Mouse (Mus musculus) intestine, embryonic 16.5 days (tissue): ENCODE measurements around the gene Metap1. TPM values are rescaled to one million over a fixed set of nuclear protein-coding genes. Genes with fewer than 3 reads are reported as not detected.

Experiments
- ATAC-seq: fragments of 200-750 bp; cut with Nextera tagmentation; 2 replicates; pipeline ENCODE4 v1.8.0; 2017; ENCODE audit warnings: moderate TSS enrichment, moderate library complexity
- H3K27ac ChIP-seq: fragments of 300-500 bp; sonication (generic); 2 replicates; pipeline ENCODE4 v1.5.1; 2014; ENCODE audit warnings: mild to moderate bottlenecking, low read length
- H3K27me3 ChIP-seq: fragments of 300-500 bp; sonication (generic); replicated peaks from 2 replicates; pipeline ENCODE4 v1.6.1; 2014; ENCODE audit warnings: low read length, control low read depth, mixed read lengths; ENCODE audit not compliant: control insufficient read depth, insufficient read depth
- H3K36me3 ChIP-seq: fragments of 300-500 bp; sonication (generic); 2 replicates; pipeline ENCODE4 v1.6.1; 2014; ENCODE audit warnings: low read length, control low read depth; ENCODE audit not compliant: control insufficient read depth, insufficient read depth
- H3K4me1 ChIP-seq: fragments of 300-500 bp; sonication (generic); 2 replicates; pipeline ENCODE4 v1.6.1; 2014; ENCODE audit warnings: low read length, control low read depth, mixed read lengths; ENCODE audit not compliant: control insufficient read depth, insufficient read depth
- H3K4me2 ChIP-seq: fragments of 300-500 bp; sonication (generic); 2 replicates; pipeline ENCODE4 v1.6.1; 2014; ENCODE audit warnings: low read depth, low read length, control low read depth
- H3K4me3 ChIP-seq: fragments of 300-500 bp; sonication (generic); 2 replicates; pipeline ENCODE4 v1.5.1; 2014; ENCODE audit warnings: mild to moderate bottlenecking, low read length
- H3K9ac ChIP-seq: fragments of 300-500 bp; sonication (generic); 2 replicates; pipeline ENCODE4 v1.6.1; 2014; ENCODE audit warnings: low read depth, low read length
- H3K9me3 ChIP-seq: fragments of 300-500 bp; sonication (generic); 2 replicates; pipeline ENCODE4 v1.6.1; 2016; ENCODE audit warnings: low read length, control low read depth; ENCODE audit not compliant: control insufficient read depth
- WGBS: fragments of 180-500 bp; shearing (Covaris S2); extraction: QIAGEN DNeasy Blood & Tissue Kit; methylation state at CpG from one replicate; pipeline ENCODE4 v1.1.7; 2014; 5-methylcytosine and 5-hydroxymethylcytosine counted together
- polyA plus RNA-seq: library from polyadenylated mRNA; unstranded; fragments of >200 nt; fragmentation: Nextera tagmentation; extraction: Ambion mirVana; gene quantifications from 2 replicates; pipeline ENCODE4 v1.2.1, GENCODE M21; 2015

Metap1 gene
- polyA plus RNA-seq, 1 experiment from 2014 or later, result 49.7 TPM

- WGBS, result 2% methylated on average over 9 of the region's 9 CpGs
- H3K4me2 ChIP-seq, result peak overlapping the region; percentile 93
These were observed 47.1 kb downstream of the Metap1 start for GRCm38 (mm10) chr3:138442203-138442602.

DNA sequence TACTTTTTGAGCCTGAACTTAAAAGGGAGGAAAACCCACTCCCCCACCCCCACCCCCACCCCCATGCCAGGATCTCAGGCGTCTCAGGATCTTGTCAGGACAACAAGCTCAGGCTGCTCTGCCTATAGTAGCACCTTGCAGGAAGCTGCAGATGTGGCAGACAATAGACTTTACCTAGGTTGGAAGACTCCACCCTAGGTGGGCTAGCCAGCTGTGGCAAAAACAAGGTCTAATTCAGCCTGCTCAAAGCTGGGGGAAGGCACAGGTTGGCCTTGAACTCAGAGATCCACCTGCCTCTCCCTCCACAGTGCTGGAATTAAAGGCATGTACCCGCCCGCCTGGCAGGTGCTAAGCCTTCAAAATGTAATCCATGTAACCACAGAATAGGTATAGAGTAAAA, 50.6 kb downstream of the Metap1 start:
- H3K27ac ChIP-seq, result no peak overlapping the region
- no peaks in the 10 kb centered on the region for H3K9me3 ChIP-seq
- 79% methylated on average over 3 of the region's 3 CpGs for WGBS
- no peaks in the 10 kb centered on the region for H3K36me3 ChIP-seq
- H3K4me2 ChIP-seq, result no peak overlapping the region
- no peak overlapping the region for H3K4me3 ChIP-seq
- no peaks in the 10 kb centered on the region; the same call in 1 of the 2 replicates for H3K4me1 ChIP-seq
- no peak for ATAC-seq
- no peaks in the 10 kb centered on the region for H3K27me3 ChIP-seq
- H3K9ac ChIP-seq, result no peak overlapping the region

More at GRCm38 (mm10) chr3:138442203-138442602, 47.1 kb downstream of the Metap1 start:
- Histone ChIP-seq H3K27ac (peak overlapping the region; percentile 84), H3K36me3 (no peaks in the 10 kb centered on the region), H3K4me3 (peak overlapping the region; percentile 89), H3K9ac (peak overlapping the region; percentile 77), H3K9me3 (no peaks in the 10 kb centered on the region), H3K4me1 (peaks cover 4% of the 10 kb centered on the region; the same call in 1 of the 2 replicates), H3K27me3 (no peaks in the 10 kb centered on the region)
- ATAC-seq, result peak; percentile 0; the same call in 1 of the 2 replicates

- no peaks in the 10 kb centered on the region for H3K36me3 ChIP-seq
- H3K4me1 ChIP-seq, result no peaks in the 10 kb centered on the region; the same call in 1 of the 2 replicates
- H3K9ac ChIP-seq, result no peak overlapping the region
- ATAC-seq, result no peak
- H3K9me3 ChIP-seq, result no peaks in the 10 kb centered on the region
- no peaks in the 10 kb centered on the region for H3K27me3 ChIP-seq
- 67% methylated on average over 2 of the region's 2 CpGs for WGBS
- no peak overlapping the region for H3K4me3 ChIP-seq
- no peak overlapping the region for H3K4me2 ChIP-seq
- no peak overlapping the region for H3K27ac ChIP-seq
These were observed 57.5 kb downstream of the Metap1 start for GRCm38 (mm10) chr3:138431835-138432234.

DNA sequence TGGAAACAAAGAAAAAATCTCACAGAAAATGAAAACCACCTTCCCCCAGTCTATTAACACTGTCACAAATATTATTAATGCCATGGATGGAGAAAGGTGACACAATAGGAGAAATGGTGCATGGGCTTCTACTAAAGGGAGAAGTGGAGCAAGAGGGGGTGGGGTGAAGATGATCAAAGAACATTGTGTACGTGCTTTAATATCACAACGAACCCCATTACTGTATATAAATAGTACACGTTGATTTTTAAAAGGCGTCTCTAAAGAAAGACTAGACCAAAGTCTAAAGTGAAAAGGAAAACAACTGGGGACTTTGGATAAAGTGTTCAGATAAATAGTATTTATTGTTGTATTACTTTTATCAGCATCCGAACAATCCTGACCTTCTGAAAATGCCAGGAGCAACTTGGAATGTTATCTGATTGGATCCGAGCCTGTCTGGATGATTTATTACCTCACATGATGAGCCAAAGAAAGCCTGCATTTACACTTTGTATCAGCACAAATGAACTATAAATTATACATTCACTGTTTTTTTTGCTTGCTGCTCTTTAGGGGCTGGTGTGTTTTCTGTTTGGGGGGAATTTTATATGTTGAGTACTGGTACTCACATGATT, 58.8 kb downstream of the Metap1 start:
- H3K4me3 ChIP-seq, result no peak overlapping the region
- no peaks in the 10 kb centered on the region for H3K9me3 ChIP-seq
- no peaks in the 10 kb centered on the region for H3K36me3 ChIP-seq
- no peak overlapping the region for H3K9ac ChIP-seq
- ATAC-seq, result peak; percentile 79
- H3K27ac ChIP-seq, result no peak overlapping the region
- 43% methylated on average over 6 of the region's 6 CpGs for WGBS
- no peaks in the 10 kb centered on the region for H3K27me3 ChIP-seq
- H3K4me1 ChIP-seq, result no peaks in the 10 kb centered on the region; the same call in 1 of the 2 replicates
- no peak overlapping the region for H3K4me2 ChIP-seq

DNA sequence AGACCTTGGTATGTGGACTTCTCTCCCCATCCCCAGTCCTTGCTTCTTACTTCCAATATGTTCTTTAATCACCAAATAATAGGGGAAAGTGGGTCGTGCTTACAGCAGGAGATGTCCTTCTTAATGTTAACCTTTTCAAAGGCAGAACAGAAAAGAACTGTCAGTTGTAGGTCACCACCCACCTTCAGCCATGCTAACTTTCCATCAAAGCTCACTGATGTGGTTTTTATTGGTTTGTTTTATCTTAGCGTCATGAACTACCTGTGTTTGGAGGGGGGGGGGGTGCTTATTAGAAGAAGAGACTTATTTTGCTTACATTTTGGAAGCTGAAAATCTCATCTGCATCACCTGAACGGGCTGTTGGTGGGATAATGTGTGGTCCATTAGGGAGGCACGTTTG, 65.1 kb downstream of the Metap1 start:
- Histone ChIP-seq H3K36me3 (no peaks in the 10 kb centered on the region), H3K9ac (no peak overlapping the region), H3K9me3 (no peaks in the 10 kb centered on the region), H3K4me3 (no peak overlapping the region), H3K4me1 (no peaks in the 10 kb centered on the region), H3K27ac (no peak overlapping the region), H3K27me3 (no peaks in the 10 kb centered on the region), H3K4me2 (no peak overlapping the region)
- no peak for ATAC-seq
- WGBS, result 68% methylated on average over 4 of the region's 4 CpGs

DNA sequence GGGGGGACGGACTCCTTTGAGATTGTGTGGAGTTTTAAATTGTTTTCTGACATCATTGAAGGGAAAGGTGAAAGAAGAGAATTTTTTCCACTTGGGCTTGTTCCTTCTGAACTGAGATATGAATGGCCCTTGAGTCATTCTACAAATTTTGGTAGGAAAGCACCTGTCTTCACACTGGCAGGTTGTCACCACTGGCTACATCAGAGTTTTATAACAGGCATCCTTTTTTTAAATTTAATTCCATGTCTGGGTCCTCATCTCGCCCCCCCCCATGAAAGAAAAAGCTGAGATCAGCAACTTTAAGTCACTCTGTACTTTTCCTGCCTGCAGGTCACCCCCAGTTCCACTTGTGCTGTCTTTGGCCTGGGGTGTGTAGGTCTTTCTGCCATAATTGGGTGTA, 65.7 kb downstream of the Metap1 start:
- Histone ChIP-seq H3K4me2 (no peak overlapping the region), H3K4me3 (no peak overlapping the region), H3K9ac (no peak overlapping the region), H3K27me3 (no peaks in the 10 kb centered on the region), H3K36me3 (no peaks in the 10 kb centered on the region), H3K4me1 (no peaks in the 10 kb centered on the region), H3K9me3 (no peaks in the 10 kb centered on the region), H3K27ac (no peak overlapping the region)
- ATAC-seq, result no peak
- WGBS, result 59% methylated on average over 2 of the region's 2 CpGs

DNA sequence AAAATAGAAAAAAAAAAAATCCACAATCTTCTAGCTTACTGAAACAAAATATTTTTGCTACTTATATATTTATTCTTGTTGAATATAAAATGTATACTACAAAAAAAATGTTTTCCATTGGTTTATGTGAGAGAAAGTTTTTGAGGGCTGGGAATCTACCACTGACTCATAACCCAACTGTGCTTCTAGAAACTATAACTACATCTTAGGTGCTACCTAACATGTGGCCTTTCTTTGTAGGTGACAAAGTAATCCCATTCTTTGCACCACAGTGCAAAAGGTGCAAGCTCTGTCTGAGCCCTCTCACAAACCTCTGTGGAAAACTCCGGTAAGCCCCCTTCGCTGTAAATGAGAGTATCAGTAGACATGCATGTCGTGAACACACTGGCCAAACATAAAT, 68.9 kb downstream of the Metap1 start:
- Histone ChIP-seq H3K27ac (no peak overlapping the region), H3K9me3 (no peaks in the 10 kb centered on the region), H3K36me3 (no peaks in the 10 kb centered on the region), H3K4me1 (no peaks in the 10 kb centered on the region), H3K27me3 (no peaks in the 10 kb centered on the region), H3K9ac (no peak overlapping the region), H3K4me3 (no peak overlapping the region), H3K4me2 (no peak overlapping the region)
- no peak for ATAC-seq
- WGBS, result 96% methylated on average over 3 of the region's 3 CpGs

DNA sequence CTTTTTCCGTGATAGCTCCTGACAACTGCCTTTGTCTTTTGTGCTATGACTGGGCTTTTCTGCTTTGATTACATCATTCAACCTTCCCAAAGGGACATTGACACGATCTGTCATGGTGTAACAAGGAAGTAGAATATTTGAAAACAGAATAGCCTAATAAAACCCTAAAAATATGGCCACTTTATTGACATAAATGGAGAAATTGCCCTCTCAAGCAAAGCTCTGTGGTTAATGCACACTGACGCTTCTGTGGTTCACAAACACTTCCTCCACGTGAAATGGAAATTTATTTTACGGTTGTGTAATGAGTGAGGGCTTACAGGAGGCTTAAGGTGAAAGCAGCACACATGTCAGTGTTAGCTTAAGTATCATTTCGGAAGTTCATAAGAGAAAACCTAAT, 69.9 kb downstream of the Metap1 start:
- no peaks in the 10 kb centered on the region for H3K4me1 ChIP-seq
- H3K9me3 ChIP-seq, result no peaks in the 10 kb centered on the region
- H3K4me2 ChIP-seq, result no peak overlapping the region
- no peaks in the 10 kb centered on the region for H3K27me3 ChIP-seq
- WGBS, result 56% methylated on average over 6 of the region's 6 CpGs
- peak overlapping the region; percentile 69 for H3K27ac ChIP-seq
- no peak overlapping the region for H3K4me3 ChIP-seq
- no peak overlapping the region for H3K9ac ChIP-seq
- no peaks in the 10 kb centered on the region for H3K36me3 ChIP-seq
- peak; percentile 92 for ATAC-seq

DNA sequence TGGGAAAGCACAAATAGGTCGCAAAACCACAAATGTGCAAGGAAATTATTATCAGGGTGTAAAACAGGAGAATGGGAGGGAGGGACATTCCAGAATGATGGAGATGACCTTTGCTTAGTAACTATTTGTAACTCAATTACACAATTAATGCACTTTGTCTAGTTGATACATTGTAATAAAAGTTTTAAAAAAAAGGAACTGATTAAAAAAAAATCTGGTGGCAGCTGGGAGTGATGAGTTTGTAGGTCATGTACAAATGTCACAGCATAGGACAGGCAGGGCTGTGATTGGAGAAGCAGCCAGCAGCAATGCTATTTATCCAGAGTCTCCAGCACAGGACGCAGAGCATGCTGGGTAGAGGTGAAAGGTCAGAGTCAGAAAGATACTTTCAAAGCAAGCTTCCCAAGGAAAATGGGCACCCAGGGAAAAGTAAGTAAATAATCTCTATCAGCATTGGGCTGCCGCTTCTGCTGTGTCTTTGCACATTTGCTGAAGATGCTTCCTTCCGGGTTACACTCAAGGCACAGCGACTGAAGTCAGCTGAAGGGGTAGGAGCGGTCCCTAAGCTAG, 74.1 kb downstream of the Metap1 start, which contains the start of gene Adh4:
TSS of gene Adh4 (plus strand) at position 346 of the 570 bp plus-strand sequence.
- no peak within 1 kb of the TSS for H3K9ac ChIP-seq
- no peak within 1 kb of the TSS for H3K4me3 ChIP-seq
- no peaks in the 10 kb centered on the region for H3K27me3 ChIP-seq
- no peak within 1 kb of the TSS for H3K27ac ChIP-seq
- ATAC-seq, result no peak
- no peak within 1 kb of the TSS for H3K4me2 ChIP-seq
- no peaks in the 10 kb centered on the region for H3K4me1 ChIP-seq
- H3K9me3 ChIP-seq, result no peaks in the 10 kb centered on the region
- WGBS, result 71% methylated on average over 6 of the region's 6 CpGs
- H3K36me3 ChIP-seq, result no peaks in the 10 kb centered on the region
